Comparison of ENCODE assay signal across 8 mouse cellular contexts in the genomic region with DNA sequence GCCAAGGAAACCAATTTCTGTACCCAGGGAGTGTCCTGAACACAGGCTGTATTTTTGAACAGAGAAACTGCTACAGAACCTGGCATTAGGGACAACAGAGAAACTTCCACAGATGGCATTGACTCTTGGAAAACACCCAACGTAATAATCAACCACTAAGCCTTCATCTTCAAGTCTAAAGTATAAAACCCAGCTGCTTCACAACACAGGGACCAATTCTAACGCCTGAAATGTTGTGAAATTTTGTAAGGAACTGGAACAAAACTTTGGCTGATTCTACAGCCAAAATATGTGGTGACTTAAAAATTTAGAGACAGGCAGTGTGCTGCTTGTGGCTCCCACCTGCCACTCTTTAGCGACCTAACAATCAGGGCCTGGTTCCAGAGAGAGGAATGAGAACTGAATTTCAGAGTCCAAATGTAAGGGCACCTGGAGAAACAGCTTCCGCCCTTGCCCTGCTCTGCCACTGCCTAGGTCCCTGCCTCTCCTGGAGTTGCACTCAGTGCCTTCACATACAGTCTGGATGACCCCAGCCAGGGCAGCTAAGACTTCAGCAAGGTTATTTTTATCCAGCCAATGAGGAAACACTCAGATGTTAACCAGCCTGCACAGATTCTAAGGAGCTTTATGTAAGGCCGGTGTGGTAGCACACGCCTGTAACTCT. TPM values are rescaled to one million over a fixed set of nuclear protein-coding genes. Genes with fewer than 3 reads are reported as not detected.
DNase-seq lines count a peak whose midpoint lies in the region; ATAC-seq and TF ChIP-seq lines count a peak whose summit lies in the region.

No protein-coding gene starts in this region.

- peak; percentile 58 for ATAC-seq in lung, postnatal 0 days

- peak; percentile 70; the same call in 1 of the 2 replicates for TF ChIP-seq EP300 in lung, postnatal 0 days (IDR thresholded peaks at IDR 0.05)

- peaks cover 24% of the 10 kb centered on the region; the same call in 1 of the 2 replicates for H3K4me1 ChIP-seq in lung, postnatal 0 days (ENCODE audit: insufficient read depth, low read depth, low read length)

- 50% methylated on average over 6 of the region's 6 CpGs for WGBS in lung, postnatal 0 days

- no peak for TF ChIP-seq CTCF in lung, postnatal 0 days (IDR thresholded peaks at IDR 0.05)

- H3K36me3 ChIP-seq in lung, postnatal 0 days (ENCODE audit: insufficient read depth, low read length), result no peaks in the 10 kb centered on the region

- peak overlapping the region; percentile 62 for H3K27ac ChIP-seq in lung, postnatal 0 days (ENCODE audit: low read length)

- no peaks in the 10 kb centered on the region for H3K27me3 ChIP-seq in lung, postnatal 0 days (replicated peaks; ENCODE audit: insufficient read depth, low read length)

- no peak overlapping the region for H3K4me2 ChIP-seq in lung, postnatal 0 days (replicated peaks; ENCODE audit: low read depth, low read length)

- no peak overlapping the region for H3K9ac ChIP-seq in lung, postnatal 0 days (replicated peaks; ENCODE audit: low read depth)

- no peak overlapping the region for H3K4me3 ChIP-seq in lung, postnatal 0 days (ENCODE audit: low read depth, low read length)

- intact Hi-C loops in gastrocnemius, postnatal 36 days (cut with DNase I), result no loop called here

- no peaks in the 10 kb centered on the region for H3K9me3 ChIP-seq in lung, postnatal 0 days (ENCODE audit: low read length)

- peak; percentile 64 for DNase-seq in gastrocnemius, postnatal 25 days
- DNase-seq in gastrocnemius, postnatal 36 days, result no peak
- DNase-seq in adipocyte (ENCODE audit: low spot score), result peak; percentile 61
- DNase-seq in heart, adult 8-10 months (ENCODE audit: low spot score), result peak; percentile 58
- peak; percentile 89 for DNase-seq in lung, postnatal 0 days (ENCODE audit: low spot score)
- DNase-seq in adrenal gland, postnatal 36 days, result no peak
- no peak for DNase-seq in adrenal gland, adult 8-10 months
- no peak for DNase-seq in thymus, postnatal 10 days (ENCODE audit: low spot score in 2 of 2)

RNA-seq across cellular contexts. Expression of a gene that starts 33.2 kb away (rescaled TPM):
- 10 to 100 TPM; 10.4 to 10.5 TPM for total RNA-seq in gastrocnemius, postnatal 25 days (2021)
- total RNA-seq in gastrocnemius, postnatal 36 days (2021), result 10 to 100 TPM; 10.2 to 10.3 TPM
- total RNA-seq in heart, adult 8-10 months (2022), result 10 to 100 TPM; 10.7 to 12.1 (median 11.7) TPM
- 19.7 and 20.1 TPM in 2 replicates for polyA plus RNA-seq in lung, postnatal 0 days (2015; fragmentation: Nextera tagmentation; extraction: Ambion mirVana)
- total RNA-seq in adrenal gland, postnatal 36 days (2021), result 10 to 100 TPM; 25.0 to 31.2 TPM
- total RNA-seq in adrenal gland, adult 8-10 months (2022), result 10 to 100 TPM; 27.2 to 44.9 (median 35.5) TPM

Comparison
In these comparisons a context has a peak if more than half of its experiments do, and no peak if none do; other contexts are left out.
1. DNase-seq: peak in gastrocnemius, postnatal 25 days (single experiment), adipocyte (single experiment), heart, adult 8-10 months (single experiment) and lung, postnatal 0 days (single experiment); none in gastrocnemius, postnatal 36 days (0 of 2), adrenal gland, postnatal 36 days (0 of 2), adrenal gland, adult 8-10 months (single experiment) and thymus, postnatal 10 days (0 of 2).